Mouse (Mus musculus) lung, postnatal 0 days (tissue): ENCODE measurements around the gene Gnai2. TPM values are rescaled to one million over a fixed set of nuclear protein-coding genes. Genes with fewer than 3 reads are reported as not detected.
A peak's percentile ranks its signal among the peaks of the same experiment; 100 is the strongest.

Experiments
- ATAC-seq: fragments of 200-750 bp; cut with Nextera tagmentation; 2 replicates; pipeline ENCODE4 v1.8.0; 2017; ENCODE audit warnings: moderate library complexity
- DNase-seq: peaks from one replicate; pipeline ENCODE4 v3.0.0-alpha.2; 2016; ENCODE audit warnings: low spot score
- H3K27ac ChIP-seq: fragments of 300-500 bp; sonication (generic); 2 replicates; pipeline ENCODE4 v1.5.1; 2014; ENCODE audit warnings: antibody characterized with exemption, mild to moderate bottlenecking, low read length, mixed read lengths
- H3K27me3 ChIP-seq: fragments of 300-500 bp; sonication (generic); replicated peaks from 2 replicates; pipeline ENCODE4 v1.6.1; 2014; ENCODE audit warnings: low read length, mixed read lengths; ENCODE audit not compliant: insufficient read depth
- H3K36me3 ChIP-seq: fragments of 300-500 bp; sonication (generic); 2 replicates; pipeline ENCODE4 v1.6.1; 2014; ENCODE audit warnings: low read length, mixed read lengths; ENCODE audit not compliant: insufficient read depth
- H3K4me1 ChIP-seq: fragments of 300-500 bp; sonication (generic); 2 replicates; pipeline ENCODE4 v1.6.1; 2014; ENCODE audit warnings: antibody characterized with exemption, low read depth, low read length, mixed read lengths; ENCODE audit not compliant: insufficient read depth
- H3K4me2 ChIP-seq: fragments of 300-500 bp; sonication (generic); replicated peaks from 2 replicates; pipeline ENCODE4 v1.6.1; 2014; ENCODE audit warnings: low read depth, mild to moderate bottlenecking, low read length, moderate library complexity, mixed read lengths
- H3K4me3 ChIP-seq: fragments of 300-500 bp; sonication (generic); 2 replicates; pipeline ENCODE4 v1.5.1; 2014; ENCODE audit warnings: low read depth, low read length
- H3K9ac ChIP-seq: fragments of 300-500 bp; sonication (generic); replicated peaks from 2 replicates; pipeline ENCODE4 v1.6.1; 2014; ENCODE audit warnings: low read depth, mild to moderate bottlenecking
- H3K9me3 ChIP-seq: fragments of 300-500 bp; sonication (generic); 2 replicates; pipeline ENCODE4 v1.6.1; 2016; ENCODE audit warnings: low read length, mixed read lengths
- CTCF ChIP-seq: IDR thresholded peaks from 2 replicates; pipeline ENCODE4 v1.5.1; 2016; ENCODE audit warnings: antibody characterized with exemption, mild to moderate bottlenecking
- EP300 ChIP-seq: IDR thresholded peaks from 2 replicates; pipeline ENCODE4 v1.6.1; 2016; ENCODE audit warnings: antibody characterized with exemption, mild to moderate bottlenecking, control low read depth
- WGBS: fragments of 180-500 bp; shearing (Covaris S2); extraction: QIAGEN DNeasy Blood & Tissue Kit; methylation state at CpG from one replicate; pipeline ENCODE4 v1.1.7; 2014; 5-methylcytosine and 5-hydroxymethylcytosine counted together
- polyA plus RNA-seq: library from polyadenylated mRNA; unstranded; fragments of >200 nt; fragmentation: Nextera tagmentation; extraction: Ambion mirVana; gene quantifications from 2 replicates; pipeline ENCODE4 v1.2.1, GENCODE M21; 2015

Gene Gnai2
- polyA plus RNA-seq, 1 experiment from 2014 or later = 414 TPM

GRCm38 (mm10) chr9:107631311-107631826 is 3.8 kb downstream of the Gnai2 start:
- 0 out of 2 replicates have a peak overlapping the region, but pooled peaks have one; percentile 17 for H3K4me2 ChIP-seq
- H3K4me1 ChIP-seq = peaks cover 52% of the 10 kb centered on the region
- no peak overlapping the region for H3K4me3 ChIP-seq
- WGBS = 68% methylated on average over 9 of the region's 9 CpGs
- H3K9ac ChIP-seq = no peak overlapping the region
- H3K36me3 ChIP-seq = no peaks in the 10 kb centered on the region
- no peak overlapping the region for H3K27ac ChIP-seq
- H3K9me3 ChIP-seq = no peaks in the 10 kb centered on the region
- no peaks in the 10 kb centered on the region for H3K27me3 ChIP-seq
- ATAC-seq = no peak
- no peak for DNase-seq
- TF ChIP-seq CTCF (no peak), EP300 (no peak)

DNA sequence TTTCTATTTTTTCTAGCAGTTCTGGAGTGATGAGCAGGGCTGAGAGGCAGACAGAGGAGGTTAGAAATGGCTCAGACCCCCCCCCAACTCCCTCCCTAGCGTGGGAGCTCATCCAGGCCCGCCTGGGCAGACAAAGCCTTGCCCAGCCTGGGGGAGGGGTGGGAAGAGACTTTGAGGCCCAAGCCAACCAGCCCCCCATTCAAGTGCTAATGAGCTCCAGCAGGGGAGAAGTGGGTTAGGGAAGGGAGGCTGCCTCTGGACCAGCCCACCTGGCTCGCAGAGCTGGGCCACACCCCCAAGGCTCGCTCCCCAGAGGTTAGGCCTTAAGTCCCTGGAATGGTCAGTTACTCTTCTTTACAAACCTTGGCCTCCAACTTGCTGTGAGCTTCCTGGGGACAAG is 4.6 kb downstream of the Gnai2 start:
- peaks cover 55% of the 10 kb centered on the region for H3K4me1 ChIP-seq
- no peak overlapping the region for H3K4me3 ChIP-seq
- TF ChIP-seq CTCF (no peak), EP300 (no peak)
- H3K27me3 ChIP-seq = no peaks in the 10 kb centered on the region
- DNase-seq = no peak
- no peak overlapping the region for H3K9ac ChIP-seq
- peak overlapping the region; percentile 86 for H3K27ac ChIP-seq
- no peaks in the 10 kb centered on the region for H3K9me3 ChIP-seq
- peak overlapping the region; percentile 23; the same call in 1 of the 2 replicates for H3K4me2 ChIP-seq
- ATAC-seq = no peak
- 0 out of 2 replicates have a peak, but pooled peaks cover 2% of the 10 kb centered on the region for H3K36me3 ChIP-seq
- 16% methylated on average over 4 of the region's 4 CpGs for WGBS

- Histone ChIP-seq H3K36me3 (0 out of 2 replicates have a peak, but pooled peaks cover 4% of the 10 kb centered on the region), H3K4me2 (peak overlapping the region; percentile 27), H3K9ac (peak overlapping the region; percentile 20; the same call in 1 of the 2 replicates), H3K4me3 (no peak overlapping the region), H3K27ac (peak overlapping the region; percentile 86), H3K4me1 (peaks cover 55% of the 10 kb centered on the region), H3K27me3 (no peaks in the 10 kb centered on the region), H3K9me3 (no peaks in the 10 kb centered on the region)
- DNase-seq (no peak), ATAC-seq (no peak)
- no peak for TF ChIP-seq CTCF
- TF ChIP-seq EP300 = no peak
- WGBS = 17% methylated on average over 14 of the region's 14 CpGs
Measured at GRCm38 (mm10) chr9:107629901-107630425, 5.2 kb downstream of the Gnai2 start.

- ATAC-seq = no peak
- Histone ChIP-seq H3K27ac (peak overlapping the region; percentile 86), H3K9me3 (no peaks in the 10 kb centered on the region), H3K27me3 (no peaks in the 10 kb centered on the region), H3K9ac (peak overlapping the region; percentile 1; the same call in 1 of the 2 replicates), H3K4me1 (peaks cover 55% of the 10 kb centered on the region), H3K4me3 (no peak overlapping the region), H3K36me3 (0 out of 2 replicates have a peak, but pooled peaks cover 4% of the 10 kb centered on the region), H3K4me2 (peak overlapping the region; percentile 27)
- no peak for DNase-seq
- 37% methylated on average over 4 of the region's 4 CpGs for WGBS
- TF ChIP-seq CTCF = no peak
- no peak for TF ChIP-seq EP300
Measured at GRCm38 (mm10) chr9:107629411-107629730, 5.8 kb downstream of the Gnai2 start.

GRCm38 (mm10) chr9:107628721-107629410 is 6.3 kb downstream of the Gnai2 start:
- peak; percentile 31 for ATAC-seq
- Histone ChIP-seq H3K36me3 (0 out of 2 replicates have a peak, but pooled peaks cover 4% of the 10 kb centered on the region), H3K4me1 (peaks cover 55% of the 10 kb centered on the region), H3K27me3 (no peaks in the 10 kb centered on the region), H3K9ac (peak overlapping the region; percentile 1), H3K27ac (peak overlapping the region; percentile 86), H3K4me3 (no peak overlapping the region; the same call in 1 of the 2 replicates), H3K9me3 (no peaks in the 10 kb centered on the region), H3K4me2 (peak overlapping the region; percentile 30)
- TF ChIP-seq EP300 = no peak
- TF ChIP-seq CTCF = no peak
- DNase-seq = peak; percentile 77
- 41% methylated on average over 14 of the region's 15 CpGs for WGBS
